Mouse (Mus musculus) kidney, embryonic 15.5 days (tissue): ENCODE measurements around the gene Nrbp1. TPM values are rescaled to one million over a fixed set of nuclear protein-coding genes. Genes with fewer than 3 reads are reported as not detected.

ENCODE experiments used
- ATAC-seq: fragments of 200-750 bp; cut with Nextera tagmentation; replicated peaks from 2 replicates; pipeline ENCODE4 v1.8.0; 2017; ENCODE audit warnings: moderate TSS enrichment; ENCODE audit not compliant: low FRiP score
- H3K27ac ChIP-seq: fragments of 300-500 bp; sonication (generic); 2 replicates; pipeline ENCODE4 v1.5.1; 2015; ENCODE audit warnings: mild to moderate bottlenecking, inconsistent platforms
- H3K27me3 ChIP-seq: fragments of 300-500 bp; sonication (generic); 2 replicates; pipeline ENCODE4 v1.6.1; 2015; ENCODE audit warnings: inconsistent platforms
- H3K36me3 ChIP-seq: fragments of 300-500 bp; sonication (generic); 2 replicates; pipeline ENCODE4 v1.6.1; 2015; ENCODE audit warnings: inconsistent platforms
- H3K4me1 ChIP-seq: fragments of 300-500 bp; sonication (generic); 2 replicates; pipeline ENCODE4 v1.6.1; 2015; ENCODE audit warnings: inconsistent platforms
- H3K4me2 ChIP-seq: fragments of 300-500 bp; sonication (generic); 2 replicates; pipeline ENCODE4 v1.6.1; 2015; ENCODE audit warnings: moderate library complexity, mild to moderate bottlenecking, inconsistent platforms
- H3K4me3 ChIP-seq: fragments of 300-500 bp; sonication (generic); replicated peaks from 2 replicates; pipeline ENCODE4 v1.5.1; 2015; ENCODE audit warnings: mild to moderate bottlenecking, inconsistent platforms
- H3K9ac ChIP-seq: fragments of 300-500 bp; sonication (generic); 2 replicates; pipeline ENCODE4 v1.6.1; 2015; ENCODE audit warnings: mild to moderate bottlenecking, inconsistent platforms
- H3K9me3 ChIP-seq: fragments of 300-500 bp; sonication (generic); replicated peaks from 2 replicates; pipeline ENCODE4 v1.6.1; 2016; ENCODE audit warnings: inconsistent platforms
- WGBS: fragments of 180-500 bp; shearing (Covaris S2); methylation state at CpG from one replicate; pipeline ENCODE4 v1.1.7; 2015; ENCODE audit warnings: mixed read lengths; 5-methylcytosine and 5-hydroxymethylcytosine counted together
- polyA plus RNA-seq: library from polyadenylated mRNA; unstranded; fragments of >200 nt; fragmentation: Nextera tagmentation; extraction: Ambion mirVana; gene quantifications from 2 replicates; pipeline ENCODE4 v1.2.1, GENCODE M21; 2015

The Nrbp1 gene
- polyA plus RNA-seq, 1 experiment from 2014 or later: 171 TPM

DNA sequence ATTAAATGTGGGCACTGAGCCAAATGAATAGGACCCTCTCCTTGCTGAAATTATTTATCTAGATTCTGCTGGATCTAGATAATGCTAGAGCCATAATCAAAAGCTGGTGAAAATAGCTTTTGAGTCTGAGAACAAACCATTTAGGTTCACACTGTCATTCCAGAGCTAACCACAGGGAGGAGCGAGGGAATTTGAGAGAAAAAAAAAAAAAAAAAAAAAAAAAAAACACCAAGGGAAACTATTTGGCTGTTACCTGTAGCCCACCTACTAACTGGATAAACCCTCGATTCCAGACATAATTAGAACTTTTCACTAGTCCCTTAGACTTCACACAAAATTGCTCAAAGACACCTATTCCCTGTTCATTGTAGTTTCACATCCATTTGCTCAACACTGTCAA, 21.6 kb upstream of the Nrbp1 start:
- Histone ChIP-seq H3K27ac (no peak overlapping the region), H3K36me3 (no peaks in the 10 kb centered on the region), H3K4me3 (peak overlapping the region; percentile 99), H3K9ac (0 out of 2 replicates have a peak overlapping the region, but pooled peaks have one; percentile 31), H3K4me1 (peaks cover 17% of the 10 kb centered on the region), H3K4me2 (peak overlapping the region; percentile 84), H3K27me3 (no peaks in the 10 kb centered on the region), H3K9me3 (no peaks in the 10 kb centered on the region)
- ATAC-seq: no peak
- 5% methylated on average over 2 of the region's 2 CpGs for WGBS

DNA sequence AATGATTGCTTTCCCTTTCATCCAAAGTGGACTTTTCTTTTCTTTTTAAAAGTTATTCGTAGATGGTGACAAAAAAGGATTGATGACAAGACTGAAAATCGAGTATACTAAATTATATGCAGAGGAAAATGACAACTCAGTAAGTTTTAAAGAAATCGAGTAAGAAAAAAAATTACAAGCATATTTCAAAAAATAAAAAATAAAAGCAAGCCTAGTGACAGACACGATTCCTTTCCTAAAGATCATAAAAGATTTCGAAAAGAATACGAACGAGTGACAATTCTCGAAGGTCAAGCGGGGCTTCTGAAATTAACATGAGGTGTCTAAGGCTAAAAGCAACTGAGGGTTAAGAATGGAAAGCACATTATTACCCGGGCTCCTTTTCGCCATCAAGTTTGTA, 21.2 kb upstream of the Nrbp1 start:
- Histone ChIP-seq H3K4me2 (peak overlapping the region; percentile 84), H3K4me1 (peaks cover 17% of the 10 kb centered on the region), H3K27me3 (no peaks in the 10 kb centered on the region), H3K27ac (peak overlapping the region; percentile 95), H3K36me3 (no peaks in the 10 kb centered on the region), H3K9ac (peak overlapping the region; percentile 97), H3K9me3 (no peaks in the 10 kb centered on the region), H3K4me3 (peak overlapping the region; percentile 99)
- ATAC-seq: no peak
- WGBS: 1% methylated on average over 11 of the region's 11 CpGs

- H3K27ac ChIP-seq: peak overlapping the region; percentile 95
- peak overlapping the region; percentile 97 for H3K9ac ChIP-seq
- peak overlapping the region; percentile 84 for H3K4me2 ChIP-seq
- no peaks in the 10 kb centered on the region for H3K27me3 ChIP-seq
- peak overlapping the region; percentile 99 for H3K4me3 ChIP-seq
- H3K36me3 ChIP-seq: no peaks in the 10 kb centered on the region
- peak; percentile 75 for ATAC-seq
- peaks cover 17% of the 10 kb centered on the region for H3K4me1 ChIP-seq
- H3K9me3 ChIP-seq: no peaks in the 10 kb centered on the region
- under 1% methylated on average over 40 of the region's 40 CpGs for WGBS
Measured at GRCm38 (mm10) chr5:31219911-31220447, 20.7 kb upstream of the Nrbp1 start.

GRCm38 (mm10) chr5:31220448-31221303, 20.0 kb upstream of the Nrbp1 start, which contains the start of gene Ppm1g:
Gene Ppm1g (minus strand): TSS chr5:31220687.
- Histone ChIP-seq H3K9ac (peak within 1 kb of the TSS; percentile 97), H3K36me3 (no peaks in the 10 kb centered on the region), H3K4me1 (peaks cover 17% of the 10 kb centered on the region), H3K9me3 (no peaks in the 10 kb centered on the region), H3K4me2 (peak within 1 kb of the TSS; percentile 84), H3K27me3 (no peaks in the 10 kb centered on the region), H3K27ac (peak within 1 kb of the TSS; percentile 95), H3K4me3 (peak within 1 kb of the TSS; percentile 99)
- peak; percentile 96 for ATAC-seq
- WGBS: under 1% methylated on average over 70 of the region's 70 CpGs

DNA sequence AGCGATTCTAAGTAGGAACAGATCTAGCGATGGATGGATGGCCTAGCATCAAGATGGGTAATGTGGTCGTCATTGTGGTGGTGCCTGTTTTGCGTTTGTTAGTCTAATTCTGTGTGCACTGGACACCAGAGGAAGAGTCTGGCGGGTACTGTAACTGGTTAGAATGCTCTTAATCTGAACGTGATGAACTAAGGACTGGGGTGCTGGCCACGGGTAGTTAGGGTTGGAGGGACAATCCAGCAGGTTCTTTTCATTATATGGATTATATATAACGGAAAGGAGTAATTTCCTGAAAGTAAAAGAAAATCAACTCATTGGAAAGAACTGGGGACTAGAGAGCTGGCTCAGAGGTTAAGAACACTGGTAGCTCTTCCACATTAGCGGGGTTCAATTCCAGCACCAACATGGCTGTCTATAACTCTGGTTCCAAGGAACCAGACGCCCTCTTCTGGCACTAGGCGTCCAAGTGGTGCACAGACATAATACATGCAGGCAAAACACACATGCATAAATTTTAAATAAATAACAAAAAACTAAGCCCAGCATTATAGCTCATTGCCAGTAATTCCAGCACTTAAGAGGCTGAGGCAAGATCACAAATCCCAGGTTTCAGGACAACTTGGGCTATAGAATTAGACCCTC, 19.2 kb upstream of the Nrbp1 start:
- ATAC-seq: 0 out of 2 replicates have a peak, but pooled peaks have one; percentile 37
- 13% methylated on average over 11 of the region's 11 CpGs for WGBS

GRCm38 (mm10) chr5:31222696-31223095, 18.0 kb upstream of the Nrbp1 start:
- Histone ChIP-seq H3K27ac (no peak overlapping the region), H3K9me3 (no peaks in the 10 kb centered on the region), H3K36me3 (no peaks in the 10 kb centered on the region), H3K9ac (no peak overlapping the region), H3K4me2 (no peak overlapping the region), H3K27me3 (no peaks in the 10 kb centered on the region), H3K4me3 (no peak overlapping the region), H3K4me1 (peaks cover 17% of the 10 kb centered on the region)
- 93% methylated on average over 9 of the region's 9 CpGs for WGBS
- ATAC-seq: no peak

More for the DNA sequence above, 19.2 kb upstream of the Nrbp1 start:
- Histone ChIP-seq H3K9ac (peak overlapping the region; percentile 97), H3K4me2 (peak overlapping the region; percentile 84), H3K4me3 (peak overlapping the region; percentile 99), H3K27me3 (no peaks in the 10 kb centered on the region), H3K9me3 (no peaks in the 10 kb centered on the region), H3K4me1 (peaks cover 17% of the 10 kb centered on the region), H3K36me3 (no peaks in the 10 kb centered on the region), H3K27ac (peak overlapping the region; percentile 95)

GRCm38 (mm10) chr5:31226641-31227040, 14.0 kb upstream of the Nrbp1 start:
- H3K4me1 ChIP-seq: 0 out of 2 replicates have a peak, but pooled peaks cover under 1% of the 10 kb centered on the region
- H3K9ac ChIP-seq: no peak overlapping the region
- H3K9me3 ChIP-seq: no peaks in the 10 kb centered on the region
- H3K27me3 ChIP-seq: no peaks in the 10 kb centered on the region
- H3K4me2 ChIP-seq: no peak overlapping the region
- H3K27ac ChIP-seq: no peak overlapping the region
- 77% methylated on average over 1 of the region's 1 CpGs for WGBS
- ATAC-seq: no peak
- H3K36me3 ChIP-seq: no peaks in the 10 kb centered on the region
- H3K4me3 ChIP-seq: no peak overlapping the region

- Histone ChIP-seq H3K9me3 (no peaks in the 10 kb centered on the region), H3K36me3 (peaks cover 30% of the 10 kb centered on the region), H3K9ac (peak overlapping the region; percentile 99), H3K4me3 (peak overlapping the region; percentile 98), H3K27me3 (no peaks in the 10 kb centered on the region), H3K4me2 (peak overlapping the region; percentile 86), H3K27ac (peak overlapping the region; percentile 99), H3K4me1 (peaks cover 9% of the 10 kb centered on the region)
- WGBS: under 1% methylated on average over 13 of the region's 13 CpGs
- no peak for ATAC-seq
Measured at GRCm38 (mm10) chr5:31241522-31242034, 914 bp downstream of the Nrbp1 start.

GRCm38 (mm10) chr5:31242191-31242590, 1.5 kb downstream of the Nrbp1 start:
- Histone ChIP-seq H3K27me3 (no peaks in the 10 kb centered on the region), H3K4me3 (peak overlapping the region; percentile 98), H3K9me3 (no peaks in the 10 kb centered on the region), H3K4me2 (peak overlapping the region; percentile 86), H3K36me3 (peaks cover 37% of the 10 kb centered on the region), H3K27ac (peak overlapping the region; percentile 99), H3K4me1 (peaks cover 9% of the 10 kb centered on the region), H3K9ac (peak overlapping the region; percentile 99)
- WGBS: 23% methylated on average over 10 of the region's 10 CpGs
- ATAC-seq: no peak

DNA sequence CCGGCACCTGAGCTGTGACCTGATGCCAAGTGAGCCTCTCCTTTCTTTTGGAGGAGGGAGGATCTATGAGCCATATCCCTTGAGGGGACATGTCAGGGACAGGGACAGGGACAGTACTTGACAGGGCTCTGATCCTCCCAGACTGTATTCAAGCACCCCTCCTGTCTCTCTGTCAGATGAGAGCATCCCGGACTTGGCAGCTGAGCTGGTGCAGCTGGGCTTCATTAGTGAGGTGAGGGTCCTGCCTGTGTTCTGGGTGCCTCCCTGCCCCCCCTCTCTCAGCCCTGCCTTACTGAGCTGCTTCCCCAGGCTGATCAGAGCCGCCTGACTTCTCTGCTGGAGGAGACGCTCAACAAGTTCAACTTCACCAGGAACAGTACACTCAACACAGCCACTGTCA, 10.1 kb downstream of the Nrbp1 start:
- H3K9ac ChIP-seq: no peak overlapping the region

DNA sequence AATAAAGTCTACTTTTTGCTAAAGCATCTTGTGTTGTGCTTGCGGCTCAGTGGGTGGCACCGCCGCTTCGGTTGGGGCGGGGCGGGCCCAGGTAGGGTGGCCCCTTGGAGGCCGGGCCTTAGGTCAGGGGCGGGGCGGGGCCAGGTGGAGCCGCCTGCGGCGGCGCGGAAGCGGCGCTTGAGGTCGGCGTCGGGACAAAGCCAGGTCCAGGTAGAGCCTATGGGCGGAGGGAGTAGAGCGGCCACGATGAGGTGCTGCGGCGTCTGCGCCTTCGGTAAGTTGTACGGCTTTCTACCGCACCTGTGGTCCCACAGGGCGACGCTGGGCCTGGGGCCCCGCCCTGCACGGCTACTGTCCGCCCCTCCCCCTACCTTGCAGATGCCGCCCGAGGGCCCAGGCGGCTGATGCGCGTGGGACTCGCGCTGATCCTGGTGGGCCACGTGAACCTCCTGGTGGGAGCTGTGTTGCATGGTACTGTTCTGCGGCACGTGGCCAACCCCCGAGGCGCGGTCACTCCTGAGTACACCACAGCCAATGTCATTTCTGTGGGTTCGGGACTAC, 11.0 kb downstream of the Nrbp1 start, which contains the start of gene Krtcap3:
Krtcap3 (plus strand) TSS at position 151 of the 561 bp plus-strand sequence.
- Histone ChIP-seq H3K4me2 (peak within 1 kb of the TSS; percentile 69), H3K4me3 (peak within 1 kb of the TSS; percentile 44), H3K27me3 (no peaks in the 10 kb centered on the region), H3K9ac (peak within 1 kb of the TSS; percentile 41), H3K9me3 (no peaks in the 10 kb centered on the region), H3K36me3 (peaks cover 97% of the 10 kb centered on the region), H3K4me1 (peaks cover 26% of the 10 kb centered on the region), H3K27ac (peak within 1 kb of the TSS; percentile 73)
- peak; percentile 92 for ATAC-seq
- 11% methylated on average over 47 of the region's 47 CpGs for whole genome bisulfite sequencing

More for the DNA sequence above, 10.1 kb downstream of the Nrbp1 start:
- ATAC-seq: no peak
- Histone ChIP-seq H3K36me3 (peaks cover 97% of the 10 kb centered on the region), H3K4me2 (no peak overlapping the region), H3K9me3 (no peaks in the 10 kb centered on the region), H3K4me3 (0 out of 2 replicates have a peak overlapping the region, but pooled peaks have one; percentile 44), H3K4me1 (peaks cover 26% of the 10 kb centered on the region), H3K27me3 (no peaks in the 10 kb centered on the region), H3K27ac (no peak overlapping the region)
- 45% methylated on average over 4 of the region's 4 CpGs for WGBS
